Mouse (Mus musculus) CH12.LX (cell line): Measurements from ENCODE around the gene Slc43a3. TPM values are rescaled to one million over a fixed set of nuclear protein-coding genes. Genes with fewer than 3 reads are reported as not detected.

Experiments used
- DNase-seq: peaks from one replicate; pipeline ENCODE4 v3.0.0-alpha.2; 2013; ENCODE audit errors: extremely low read depth
- H3K27ac ChIP-seq: 2 replicates; pipeline ENCODE4 v1.5.1; 2012; ENCODE audit warnings: low read depth, mild to moderate bottlenecking, control low read depth, moderate library complexity; ENCODE audit not compliant: insufficient read depth
- H3K27me3 ChIP-seq: replicated peaks from 2 replicates; pipeline ENCODE3; 2012; ENCODE audit warnings: inconsistent platforms
- H3K36me3 ChIP-seq, 2 experiments: replicated peaks in 1 of 2; 2 replicates each; pipeline versions ENCODE3 to v1.6.1; 2012; ENCODE audit warnings: inconsistent platforms in 1 of 2, low read length in 1 of 2, mild to moderate bottlenecking in 1 of 2, mixed read lengths in 1 of 2, moderate library complexity in 1 of 2; ENCODE audit not compliant: control insufficient read depth in 1 of 2, insufficient read depth in 1 of 2
- H3K4me1 ChIP-seq, 2 experiments: 2 replicates each; pipeline ENCODE4 v1.6.1; 2012; ENCODE audit warnings: inconsistent platforms in 1 of 2, moderate library complexity in 1 of 2; ENCODE audit not compliant: insufficient read depth in 2 of 2, control insufficient read depth in 1 of 2
- H3K4me2 ChIP-seq: 2 replicates; pipeline ENCODE4 v1.6.1; 2012; ENCODE audit warnings: low read depth, mild to moderate bottlenecking, control low read depth; ENCODE audit not compliant: poor library complexity, insufficient read depth, severe bottlenecking
- H3K4me3 ChIP-seq, 3 experiments: fragments of 150-350 bp in 1 of 3; sonication (generic) in 1 of 3; replicated peaks in 1 of 3; 2 replicates each; pipeline versions ENCODE3 to v1.5.1; 2011 to 2012; ENCODE audit warnings: low read depth in 2 of 3, low read length in 2 of 3, mild to moderate bottlenecking in 2 of 3, moderate library complexity in 2 of 3, control low read depth in 1 of 3, improper control_type of control experiment in 1 of 3, inconsistent platforms in 1 of 3, mixed read lengths in 1 of 3; ENCODE audit not compliant: poor library complexity in 1 of 3
- H3K79me2 ChIP-seq: replicated peaks from 2 replicates; pipeline ENCODE4 v1.6.1; 2012; ENCODE audit warnings: mild to moderate bottlenecking, moderate library complexity; ENCODE audit not compliant: control insufficient read depth, poor library complexity, insufficient read depth, severe bottlenecking; ENCODE audit errors: extremely low read depth
- H3K9ac ChIP-seq: 2 replicates; pipeline ENCODE4 v1.6.1; 2012; ENCODE audit warnings: low read depth, mild to moderate bottlenecking, control low read depth, moderate library complexity; ENCODE audit not compliant: insufficient read depth
- H3K9me3 ChIP-seq: replicated peaks from 2 replicates; pipeline ENCODE3; 2012; ENCODE audit warnings: low read length, inconsistent platforms, mixed read lengths
- BHLHE40 ChIP-seq: IDR thresholded peaks from 2 replicates; pipeline ENCODE4 v1.6.1; 2011; ENCODE audit warnings: mild to moderate bottlenecking, low read depth, low read length, improper control_type of control experiment
- ELF1 ChIP-seq: IDR thresholded peaks from 2 replicates; pipeline ENCODE4 v1.6.1; 2014; ENCODE audit warnings: low read depth, mild to moderate bottlenecking, inconsistent platforms, low read length, improper control_type of control experiment
- ETS1 ChIP-seq: conservative IDR thresholded peaks from 2 replicates; pipeline ENCODE4 v1.6.1; 2012; ENCODE audit warnings: low read depth, mild to moderate bottlenecking, inconsistent platforms, low read length, improper control_type of control experiment, moderate library complexity
- HCFC1 ChIP-seq: IDR thresholded peaks from 2 replicates; pipeline ENCODE4 v1.6.1; 2012; ENCODE audit warnings: low read depth, mild to moderate bottlenecking, inconsistent platforms, low read length, improper control_type of control experiment
- KAT2A ChIP-seq: IDR thresholded peaks from 2 replicates; pipeline ENCODE4 v1.6.1; 2012; ENCODE audit warnings: low read length, improper control_type of control experiment, inconsistent platforms; ENCODE audit not compliant: insufficient replicate concordance
- MAFK ChIP-seq: IDR thresholded peaks from 2 replicates; pipeline ENCODE4 v1.6.1; 2011; ENCODE audit warnings: low read length, improper control_type of control experiment; ENCODE audit not compliant: insufficient replicate concordance
- MAZ ChIP-seq: IDR thresholded peaks from 2 replicates; pipeline ENCODE4 v1.6.1; 2012; ENCODE audit warnings: low read depth, mild to moderate bottlenecking, inconsistent platforms, low read length, improper control_type of control experiment, moderate library complexity
- MEF2A ChIP-seq: IDR thresholded peaks from 2 replicates; pipeline ENCODE4 v1.6.1; 2014; ENCODE audit warnings: low read depth, mild to moderate bottlenecking, inconsistent platforms, low read length, improper control_type of control experiment, borderline replicate concordance
- MXI1 ChIP-seq: IDR thresholded peaks from 2 replicates; pipeline ENCODE4 v1.6.1; 2011; ENCODE audit warnings: mild to moderate bottlenecking, low read depth, low read length, improper control_type of control experiment
- MYC ChIP-seq: IDR thresholded peaks from 2 replicates; pipeline ENCODE4 v1.6.1; 2011; ENCODE audit warnings: low read depth, mild to moderate bottlenecking, improper control_type of control experiment, low read length
- NRF1 ChIP-seq: IDR thresholded peaks from 2 replicates; pipeline ENCODE4 v1.6.1; 2014; ENCODE audit warnings: low read depth, mild to moderate bottlenecking, inconsistent platforms, low read length, improper control_type of control experiment, moderate library complexity
- PAX5 ChIP-seq: IDR thresholded peaks from 2 replicates; pipeline ENCODE4 v1.6.1; 2012; ENCODE audit warnings: low read length, inconsistent platforms, mixed read lengths
- POLR2A ChIP-seq: IDR thresholded peaks from 2 replicates; pipeline ENCODE4 v1.6.1; 2011; ENCODE audit warnings: low read depth, mild to moderate bottlenecking, improper control_type of control experiment, low read length
- RAD21 ChIP-seq: IDR thresholded peaks from 2 replicates; pipeline ENCODE4 v1.6.1; 2011; ENCODE audit warnings: low read depth, mild to moderate bottlenecking, low read length, improper control_type of control experiment, moderate library complexity
- RCOR1 ChIP-seq: conservative IDR thresholded peaks from 2 replicates; pipeline ENCODE4 v1.6.1; 2012; ENCODE audit warnings: low read depth, mild to moderate bottlenecking, inconsistent platforms, low read length, improper control_type of control experiment
- SMC3 ChIP-seq: IDR thresholded peaks from 2 replicates; pipeline ENCODE4 v1.6.1; 2011; ENCODE audit warnings: low read depth, low read length, improper control_type of control experiment
- TBP ChIP-seq: conservative IDR thresholded peaks from 2 replicates; pipeline ENCODE4 v1.6.1; 2011; ENCODE audit warnings: low read depth, low read length, improper control_type of control experiment
- UBTF ChIP-seq: IDR thresholded peaks from 2 replicates; pipeline ENCODE4 v1.6.1; 2012; ENCODE audit warnings: low read depth, mild to moderate bottlenecking, inconsistent platforms, low read length, improper control_type of control experiment, moderate library complexity
- ZC3H11A ChIP-seq: IDR thresholded peaks from 2 replicates; pipeline ENCODE4 v1.6.1; 2012; ENCODE audit warnings: low read depth, mild to moderate bottlenecking, inconsistent platforms, low read length, improper control_type of control experiment
- ZKSCAN1 ChIP-seq: IDR thresholded peaks from 2 replicates; pipeline ENCODE4 v1.6.1; 2012; ENCODE audit warnings: low read depth, inconsistent platforms, low read length, improper control_type of control experiment, borderline replicate concordance
- dilution Hi-C: fragments of 300-500 bp; cut with MboI; formaldehyde crosslinking; loops from 2 replicates; pipeline ENCODE4 v1.14.3; 2020; ENCODE audit warnings: low sequenced_read_pairs; ENCODE audit not compliant: extremely low pct_unique_long_range_greater_than_20kb, extremely low pct_ligation_motif_present
- in situ Hi-C: fragments of 300-500 bp; cut with MboI; formaldehyde crosslinking; loops from 3 replicates; pipeline ENCODE4 v1.14.3; 2019; ENCODE audit warnings: low sequenced_read_pairs, low pct_ligation_motif_present, low pct_unique_long_range_greater_than_20kb, mixed read lengths
- polyA plus RNA-seq: library from polyadenylated mRNA; unstranded; fragments of >175 nt; gene quantifications from 2 replicates; pipeline ENCODE4 v1.2.1, GENCODE M21; 2012; ENCODE audit warnings: low read depth; ENCODE audit not compliant: insufficient read length
- total RNA-seq, 2 experiments: library from RNA; depleted of rRNA; stranded (reverse); fragments of 300-350 nt in 1 of 2; fragments of >200 nt in 1 of 2; gene quantifications; 2 replicates each; pipeline ENCODE4 v1.2.3; 2012 to 2014

Slc43a3 gene
- total and polyA plus RNA-seq, 3 experiments, result 136 to 174 (median 163) TPM

- H3K4me1 ChIP-seq, result peaks cover 4 to 25% of the 10 kb centered on the region in 2 experiments; a peak in 3 of 4 replicates
- TF ChIP-seq RCOR1 (no peak), PAX5 (no peak), ETS1 (no peak), BHLHE40 (no peak), MXI1 (no peak), ZC3H11A (no peak), UBTF (no peak), MEF2A (no peak), RAD21 (no peak), KAT2A (no peak), ELF1 (no peak), ZKSCAN1 (no peak), MYC (no peak), POLR2A (no peak), SMC3 (no peak), TBP (no peak), NRF1 (no peak), MAFK (no peak), MAZ (no peak)
- TF ChIP-seq, all 38 proteins: peak for 0
- H3K9me3 ChIP-seq, result peaks cover 3% of the 10 kb centered on the region
- in situ Hi-C loops (no loop called here), dilution Hi-C loops (no loop called here)
- H3K27ac ChIP-seq, result no peak overlapping the region
- H3K79me2 ChIP-seq, result peaks cover 20% of the 10 kb centered on the region
- H3K4me3 ChIP-seq, result no peak overlapping the region
- DNase-seq, result no peak
- H3K4me2 ChIP-seq, result no peak overlapping the region
- H3K27me3 ChIP-seq, result no peaks in the 10 kb centered on the region
- no peak overlapping the region for H3K9ac ChIP-seq
- peaks cover under 1 to 13% of the 10 kb centered on the region in 2 experiments for H3K36me3 ChIP-seq
Observed at GRCm38 (mm10) chr2:84935065-84935464, 1.3 kb upstream of the Slc43a3 start.

GRCm38 (mm10) chr2:84937491-84938150 is 1.2 kb downstream of the Slc43a3 start:
- Histone ChIP-seq H3K4me1 (peaks cover 2 to 42% of the 10 kb centered on the region in 2 experiments; a peak in 3 of 4 replicates), H3K4me3 (peak overlapping the region; percentile 58 to 78 (median 77)), H3K9me3 (peaks cover 3% of the 10 kb centered on the region), H3K4me2 (peak overlapping the region; percentile 72), H3K9ac (peak overlapping the region; percentile 87), H3K27ac (peak overlapping the region; percentile 92), H3K27me3 (no peaks in the 10 kb centered on the region), H3K36me3 (peaks cover 19 to 38% of the 10 kb centered on the region in 2 experiments), H3K79me2 (peaks cover 29% of the 10 kb centered on the region)
- no peak for DNase-seq
- in situ Hi-C loops (no loop called here), dilution Hi-C loops (no loop called here)
- TF ChIP-seq NRF1, result no peak
- 0 out of 2 replicates have a peak, but pooled peaks have one; percentile 2 for TF ChIP-seq HCFC1
